Mouse (Mus musculus): ENCODE data around the gene Ip6k3.

Gene Ip6k3

GRCm38 (mm10) chr17:27122701-27123100, 44.9 kb downstream of the Ip6k3 start:
- DNase-seq (ENCODE audit: low read depth), result no peak

- no peak for DNase-seq (ENCODE audit: low read depth)
These were observed 45.8 kb downstream of the Ip6k3 start for GRCm38 (mm10) chr17:27121781-27122180.

GRCm38 (mm10) chr17:27121266-27121665, 46.3 kb downstream of the Ip6k3 start:
- no peak for DNase-seq (ENCODE audit: low read depth)

GRCm38 (mm10) chr17:27120561-27121024, 47.0 kb downstream of the Ip6k3 start:
- no peak for DNase-seq (ENCODE audit: low read depth)

- no peak for DNase-seq (ENCODE audit: low read depth)
These were observed 47.6 kb downstream of the Ip6k3 start for GRCm38 (mm10) chr17:27119954-27120353.

GRCm38 (mm10) chr17:27119540-27119895, 48.1 kb downstream of the Ip6k3 start:
- no peak for DNase-seq (ENCODE audit: low read depth)

GRCm38 (mm10) chr17:27118676-27119539, 48.7 kb downstream of the Ip6k3 start:
- no peak for DNase-seq (ENCODE audit: low read depth)

GRCm38 (mm10) chr17:27110072-27110471, 57.5 kb downstream of the Ip6k3 start:
- DNase-seq (ENCODE audit: low read depth), result no peak

- no peak for DNase-seq (ENCODE audit: low read depth)
These were observed 59.7 kb downstream of the Ip6k3 start for GRCm38 (mm10) chr17:27107936-27108335.

- no peak for DNase-seq (ENCODE audit: low read depth)
These were observed 60.9 kb downstream of the Ip6k3 start for GRCm38 (mm10) chr17:27106745-27107144.

- no peak for DNase-seq (ENCODE audit: low read depth)
These were observed 61.7 kb downstream of the Ip6k3 start for GRCm38 (mm10) chr17:27105698-27106470.

GRCm38 (mm10) chr17:27101675-27102074, 65.9 kb downstream of the Ip6k3 start:
- no peak for DNase-seq (ENCODE audit: low read depth)

GRCm38 (mm10) chr17:27095690-27096089, 71.9 kb downstream of the Ip6k3 start:
- no peak for DNase-seq (ENCODE audit: low read depth)

Data from c-Kit-positive CD71-negative TER-119-negative erythroid progenitor cells, embryonic 14.5 days (primary cell).